ENCODE assay signal across 12 mouse cellular contexts in genomic region chr16:50752277-50752600, GRCm38 (mm10).
DNase-seq lines count a peak whose midpoint lies in the region; ATAC-seq and TF ChIP-seq lines count a peak whose summit lies in the region.
"Had no signal": no experiment of that assay in that cellular context is flagged by ENCODE, and none has a peak within 500 bp of the region (broad histone marks: within the 10 kb centered on the region; RNA-seq: fewer than 3 reads in every experiment).

No protein-coding gene starts in this region.

- TF ChIP-seq CTCF in hindbrain, postnatal 0 days (IDR thresholded peaks at IDR 0.05; ENCODE audit: low read depth) = no peak

- 0 out of 2 replicates have a peak overlapping the region, but pooled peaks have one; percentile 30 for H3K27ac ChIP-seq in hindbrain, embryonic 12.5 days
- no peak overlapping the region for H3K27ac ChIP-seq in hindbrain, postnatal 0 days
- H3K27ac ChIP-seq in heart, embryonic 13.5 days (replicated peaks) = peak overlapping the region; percentile 84
- peak overlapping the region; percentile 70; the same call in 1 of the 2 replicates for H3K27ac ChIP-seq in stomach, embryonic 16.5 days (ENCODE audit: low read length)

- H3K4me2 ChIP-seq in hindbrain, embryonic 12.5 days (replicated peaks) = no peak overlapping the region
- H3K4me2 ChIP-seq in hindbrain, postnatal 0 days (ENCODE audit: low read depth, low read length) = no peak overlapping the region
- H3K4me2 ChIP-seq in heart, embryonic 13.5 days = peak overlapping the region; percentile 21; the same call in 1 of the 2 replicates
- H3K4me2 ChIP-seq in stomach, embryonic 16.5 days (ENCODE audit: low read depth, low read length) = peak overlapping the region; percentile 20; the same call in 1 of the 2 replicates

- WGBS in hindbrain, embryonic 12.5 days = 82% methylated on average over 10 of the region's 10 CpGs
- 79% methylated on average over 10 of the region's 10 CpGs for WGBS in hindbrain, postnatal 0 days
- 49% methylated on average over 10 of the region's 10 CpGs for WGBS in heart, embryonic 13.5 days
- 60% methylated on average over 10 of the region's 10 CpGs for WGBS in stomach, embryonic 16.5 days

- H3K4me3 ChIP-seq in hindbrain, embryonic 12.5 days = no peak overlapping the region
- no peak overlapping the region for H3K4me3 ChIP-seq in hindbrain, postnatal 0 days (ENCODE audit: low read length)
- no peak overlapping the region for H3K4me3 ChIP-seq in heart, embryonic 13.5 days
- H3K4me3 ChIP-seq in stomach, embryonic 16.5 days (replicated peaks; ENCODE audit: low read length) = no peak overlapping the region

- H3K4me1 ChIP-seq in hindbrain, embryonic 12.5 days = 0 out of 2 replicates have a peak, but pooled peaks cover 2% of the 10 kb centered on the region
- no peaks in the 10 kb centered on the region for H3K4me1 ChIP-seq in hindbrain, postnatal 0 days (ENCODE audit: insufficient read depth, low read length)
- peaks cover 36% of the 10 kb centered on the region for H3K4me1 ChIP-seq in heart, embryonic 13.5 days
- peaks cover 8% of the 10 kb centered on the region; the same call in 1 of the 2 replicates for H3K4me1 ChIP-seq in stomach, embryonic 16.5 days (ENCODE audit: control insufficient read depth, insufficient read depth, low read length)

- H3K9ac ChIP-seq in hindbrain, embryonic 12.5 days = no peak overlapping the region
- H3K9ac ChIP-seq in hindbrain, postnatal 0 days (replicated peaks; ENCODE audit: low read length) = no peak overlapping the region
- no peak overlapping the region for H3K9ac ChIP-seq in heart, embryonic 13.5 days
- no peak overlapping the region for H3K9ac ChIP-seq in stomach, embryonic 16.5 days (ENCODE audit: low read length)

- H3K27me3 ChIP-seq in hindbrain, embryonic 12.5 days = no peaks in the 10 kb centered on the region
- H3K27me3 ChIP-seq in hindbrain, postnatal 0 days (ENCODE audit: insufficient read depth, low read length) = no peaks in the 10 kb centered on the region
- H3K27me3 ChIP-seq in heart, embryonic 13.5 days (replicated peaks) = no peaks in the 10 kb centered on the region
- no peaks in the 10 kb centered on the region for H3K27me3 ChIP-seq in stomach, embryonic 16.5 days (ENCODE audit: control insufficient read depth, insufficient read depth, low read length)
- H3K27me3 ChIP-seq: CH12.LX had no signal

- no peaks in the 10 kb centered on the region for H3K36me3 ChIP-seq in hindbrain, embryonic 12.5 days
- no peaks in the 10 kb centered on the region for H3K36me3 ChIP-seq in hindbrain, postnatal 0 days (ENCODE audit: insufficient read depth, low read length)
- H3K36me3 ChIP-seq in heart, embryonic 13.5 days = no peaks in the 10 kb centered on the region
- H3K36me3 ChIP-seq in stomach, embryonic 16.5 days (ENCODE audit: control insufficient read depth, insufficient read depth, low read length) = no peaks in the 10 kb centered on the region

- no peak for DNase-seq in hindbrain, postnatal 0 days (ENCODE audit: low spot score)
- DNase-seq in kidney, postnatal 10 days = peak; percentile 53
- DNase-seq in spleen, postnatal 10 days (ENCODE audit: low spot score in 2 of 2) = no peak
- DNase-seq in frontal cortex, postnatal 14 days (ENCODE audit: low spot score in 2 of 2) = no peak
- DNase-seq in cerebellum, adult 8-10 months = no peak
- DNase-seq: liver had no signal

- no peaks in the 10 kb centered on the region for H3K9me3 ChIP-seq in hindbrain, embryonic 12.5 days (replicated peaks)
- no peaks in the 10 kb centered on the region for H3K9me3 ChIP-seq in hindbrain, postnatal 0 days (ENCODE audit: low read length)
- no peaks in the 10 kb centered on the region for H3K9me3 ChIP-seq in heart, embryonic 13.5 days
- H3K9me3 ChIP-seq in stomach, embryonic 16.5 days (replicated peaks; ENCODE audit: control insufficient read depth, low read length) = no peaks in the 10 kb centered on the region

- no peak for ATAC-seq in hindbrain, embryonic 12.5 days (ENCODE audit: low FRiP score)
- no peak for ATAC-seq in hindbrain, postnatal 0 days
- ATAC-seq in heart, embryonic 13.5 days (ENCODE audit: extremely low read depth, insufficient number of reproducible peaks, low FRiP score, low TSS enrichment) = no peak
- no peak for ATAC-seq in stomach, embryonic 16.5 days (ENCODE audit: insufficient read depth, low FRiP score)
- ATAC-seq: hindbrain, embryonic 16.5 days; midbrain, embryonic 16.5 days had no signal

Comparison
In these comparisons a context has a peak if more than half of its experiments do, and no peak if none do; other contexts are left out.
1. H3K4me2 ChIP-seq: peak in heart, embryonic 13.5 days (single experiment) and stomach, embryonic 16.5 days (single experiment); none in hindbrain, embryonic 12.5 days (single experiment) and hindbrain, postnatal 0 days (single experiment).